Mouse (Mus musculus) heart, postnatal 0 days (tissue): ENCODE data around the gene Elf5.

Source experiments
- CTCF ChIP-seq: IDR thresholded peaks from 2 replicates; pipeline ENCODE4 v1.5.1; 2016; ENCODE audit warnings: antibody characterized with exemption, control low read depth, low read depth
- EP300 ChIP-seq: IDR thresholded peaks from 2 replicates; pipeline ENCODE4 v1.6.1; 2016; ENCODE audit warnings: antibody characterized with exemption, low read depth

- TF ChIP-seq CTCF (no peak), EP300 (no peak)
These were observed 19.9 kb upstream of the Elf5 start for GRCm38 (mm10) chr2:103391626-103392025.
